ENCODE assay signal across 9 mouse cellular contexts in the genomic region with DNA sequence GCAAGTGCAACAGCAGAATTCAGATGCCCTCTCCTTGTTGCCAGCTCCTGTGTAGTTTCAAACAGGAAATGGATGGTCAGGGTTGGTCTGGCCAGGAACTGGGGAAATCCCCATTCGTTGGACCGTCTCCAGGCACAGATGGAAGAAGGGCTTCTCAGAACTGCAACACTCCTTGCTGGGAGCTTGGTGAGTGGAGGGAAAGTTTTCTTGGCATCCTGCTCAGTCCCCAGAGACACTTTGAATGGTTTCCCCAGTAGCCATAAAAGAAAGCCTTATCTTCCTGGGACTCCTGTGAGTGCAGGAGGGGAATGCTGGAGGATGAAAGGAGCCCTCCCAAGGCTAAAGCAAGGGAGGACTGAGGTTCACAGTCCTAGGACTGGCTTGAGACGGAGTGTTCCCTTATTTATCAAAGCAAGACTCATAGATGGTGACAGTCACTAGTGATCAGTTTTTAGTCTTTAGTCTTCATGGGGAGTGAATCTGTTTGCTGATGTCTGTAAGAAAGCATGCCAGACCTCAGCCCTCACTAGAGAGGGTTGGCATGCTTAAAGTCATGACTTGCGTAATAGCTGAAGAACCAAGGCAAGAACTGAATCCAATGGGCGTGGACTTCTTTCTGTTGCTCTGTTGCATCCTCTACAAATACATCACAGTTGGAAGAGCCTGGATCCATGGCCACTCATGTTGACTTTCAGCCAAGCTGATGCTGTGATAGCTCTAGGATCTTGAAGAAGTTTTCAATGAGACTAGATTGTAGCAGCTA.
DNase-seq lines count a peak whose midpoint lies in the region; ATAC-seq and TF ChIP-seq lines count a peak whose summit lies in the region.
"Had no signal": no experiment of that assay in that cellular context is flagged by ENCODE, and none has a peak within 500 bp of the region (broad histone marks: within the 10 kb centered on the region; RNA-seq: fewer than 3 reads in every experiment).

No protein-coding gene starts in this region.

- no peak overlapping the region for H3K4me3 ChIP-seq in hindbrain, embryonic 13.5 days
- no peak overlapping the region for H3K4me3 ChIP-seq in hindbrain, embryonic 11.5 days (ENCODE audit: low read depth, low read length)
- no peak overlapping the region for H3K4me3 ChIP-seq in lung, embryonic 14.5 days (ENCODE audit: low read depth, low read length)

- H3K36me3 ChIP-seq in hindbrain, embryonic 13.5 days = no peaks in the 10 kb centered on the region
- H3K36me3 ChIP-seq in hindbrain, embryonic 11.5 days (ENCODE audit: control insufficient read depth, insufficient read depth, low read length) = no peaks in the 10 kb centered on the region
- H3K36me3 ChIP-seq in lung, embryonic 14.5 days (ENCODE audit: insufficient read depth) = no peaks in the 10 kb centered on the region

- WGBS in hindbrain, embryonic 13.5 days = 84% methylated on average over 5 of the region's 5 CpGs
- 89% methylated on average over 5 of the region's 5 CpGs for WGBS in hindbrain, embryonic 11.5 days
- 70% methylated on average over 5 of the region's 5 CpGs for WGBS in lung, embryonic 14.5 days

- H3K4me1 ChIP-seq in hindbrain, embryonic 13.5 days (replicated peaks) = peaks cover 41% of the 10 kb centered on the region
- peaks cover 5% of the 10 kb centered on the region for H3K4me1 ChIP-seq in hindbrain, embryonic 11.5 days (replicated peaks; ENCODE audit: control insufficient read depth, insufficient read depth, low read length)
- H3K4me1 ChIP-seq in lung, embryonic 14.5 days (ENCODE audit: insufficient read depth) = no peaks in the 10 kb centered on the region

- no peak overlapping the region for H3K4me2 ChIP-seq in hindbrain, embryonic 13.5 days
- H3K4me2 ChIP-seq in hindbrain, embryonic 11.5 days (replicated peaks; ENCODE audit: low read depth, low read length) = no peak overlapping the region
- no peak overlapping the region for H3K4me2 ChIP-seq in lung, embryonic 14.5 days

- DNase-seq in hindbrain, embryonic 11.5 days (ENCODE audit: low spot score) = no peak
- DNase-seq in MN1 (ENCODE audit: low spot score) = peak; percentile 87
- DNase-seq in cerebellum, adult 8-10 months = peak; percentile 60
- DNase-seq in heart, postnatal 36 days = peak; percentile 53 to 63
- DNase-seq in lung, embryonic 14.5 days = peak; percentile 73
- DNase-seq in retina, postnatal 1 day = no peak

- peak overlapping the region; percentile 35 for H3K27ac ChIP-seq in hindbrain, embryonic 13.5 days
- H3K27ac ChIP-seq in hindbrain, embryonic 11.5 days (ENCODE audit: low read depth, low read length) = no peak overlapping the region
- H3K27ac ChIP-seq in lung, embryonic 14.5 days (ENCODE audit: low read depth) = no peak overlapping the region
- H3K27ac ChIP-seq: macrophage had no signal

- no peaks in the 10 kb centered on the region for H3K9me3 ChIP-seq in hindbrain, embryonic 13.5 days
- no peaks in the 10 kb centered on the region for H3K9me3 ChIP-seq in hindbrain, embryonic 11.5 days (ENCODE audit: control insufficient read depth, low read length)
- no peaks in the 10 kb centered on the region for H3K9me3 ChIP-seq in lung, embryonic 14.5 days (ENCODE audit: low read depth, low read length)

- intact Hi-C loops in heart, postnatal 36 days (cut with DNase I) = no loop called here

- H3K27me3 ChIP-seq in hindbrain, embryonic 13.5 days = no peaks in the 10 kb centered on the region
- no peaks in the 10 kb centered on the region for H3K27me3 ChIP-seq in hindbrain, embryonic 11.5 days (ENCODE audit: control insufficient read depth, insufficient read depth, low read length)
- H3K27me3 ChIP-seq in lung, embryonic 14.5 days (ENCODE audit: insufficient read depth, low read length) = no peaks in the 10 kb centered on the region

- peak; percentile 12; the same call in 1 of the 2 replicates for ATAC-seq in hindbrain, embryonic 13.5 days (ENCODE audit: low FRiP score)
- ATAC-seq in hindbrain, embryonic 11.5 days (ENCODE audit: low FRiP score) = no peak
- peak; percentile 60; the same call in 1 of the 2 replicates for ATAC-seq in lung, embryonic 14.5 days (ENCODE audit: insufficient read depth)
- ATAC-seq in erythroblast, adult 5-6 weeks (replicated peaks; ENCODE audit: low FRiP score, poor library complexity, severe bottlenecking) = no peak

- no peak for TF ChIP-seq CTCF in lung, embryonic 14.5 days (IDR thresholded peaks at IDR 0.05; ENCODE audit: low read depth)

- no peak overlapping the region for H3K9ac ChIP-seq in hindbrain, embryonic 13.5 days
- no peak overlapping the region for H3K9ac ChIP-seq in hindbrain, embryonic 11.5 days (ENCODE audit: low read depth, low read length)
- no peak overlapping the region for H3K9ac ChIP-seq in lung, embryonic 14.5 days

Comparison
In these comparisons a context has a peak if more than half of its experiments do, and no peak if none do; other contexts are left out.
1. ATAC-seq: peak in hindbrain, embryonic 13.5 days (single experiment) and lung, embryonic 14.5 days (single experiment); none in hindbrain, embryonic 11.5 days (single experiment) and erythroblast, adult 5-6 weeks (single experiment).
2. DNase-seq: peak in MN1 (single experiment), cerebellum, adult 8-10 months (single experiment), heart, postnatal 36 days (2 of 2) and lung, embryonic 14.5 days (single experiment); none in hindbrain, embryonic 11.5 days (single experiment) and retina, postnatal 1 day (single experiment).